Mouse (Mus musculus) left cerebral cortex, adult 6 months (tissue): ENCODE data around the gene Gm20852. TPM values are rescaled to one million over a fixed set of nuclear protein-coding genes. Genes with fewer than 3 reads are reported as not detected.

Experiments
- long read RNA-seq, 2 experiments: library from polyadenylated mRNA; unstranded; transcript quantifications; one replicate each; pipeline ENCODE4 v2.0.0; 2019 to 2020
- polyA plus RNA-seq: library from polyadenylated mRNA; unstranded; fragments of <200 nt; fragmentation: Nextera tagmentation; gene quantifications from 2 replicates; pipeline ENCODE4 v1.2.3, GENCODE M21; 2021

Gm20852 gene
- polyA plus RNA-seq: not detected in 2 replicates
- long read RNA-seq, experiment 1: 0 reads
- long read RNA-seq, experiment 2: 0 reads

GRCm38 (mm10) chrY:66742023-66742422 is at the start of gene Gm20852:
Gene Gm20852, minus strand, starts transcription at chrY:66742123.

